8 mouse cellular contexts compared by ENCODE assay signal in the genomic region with DNA sequence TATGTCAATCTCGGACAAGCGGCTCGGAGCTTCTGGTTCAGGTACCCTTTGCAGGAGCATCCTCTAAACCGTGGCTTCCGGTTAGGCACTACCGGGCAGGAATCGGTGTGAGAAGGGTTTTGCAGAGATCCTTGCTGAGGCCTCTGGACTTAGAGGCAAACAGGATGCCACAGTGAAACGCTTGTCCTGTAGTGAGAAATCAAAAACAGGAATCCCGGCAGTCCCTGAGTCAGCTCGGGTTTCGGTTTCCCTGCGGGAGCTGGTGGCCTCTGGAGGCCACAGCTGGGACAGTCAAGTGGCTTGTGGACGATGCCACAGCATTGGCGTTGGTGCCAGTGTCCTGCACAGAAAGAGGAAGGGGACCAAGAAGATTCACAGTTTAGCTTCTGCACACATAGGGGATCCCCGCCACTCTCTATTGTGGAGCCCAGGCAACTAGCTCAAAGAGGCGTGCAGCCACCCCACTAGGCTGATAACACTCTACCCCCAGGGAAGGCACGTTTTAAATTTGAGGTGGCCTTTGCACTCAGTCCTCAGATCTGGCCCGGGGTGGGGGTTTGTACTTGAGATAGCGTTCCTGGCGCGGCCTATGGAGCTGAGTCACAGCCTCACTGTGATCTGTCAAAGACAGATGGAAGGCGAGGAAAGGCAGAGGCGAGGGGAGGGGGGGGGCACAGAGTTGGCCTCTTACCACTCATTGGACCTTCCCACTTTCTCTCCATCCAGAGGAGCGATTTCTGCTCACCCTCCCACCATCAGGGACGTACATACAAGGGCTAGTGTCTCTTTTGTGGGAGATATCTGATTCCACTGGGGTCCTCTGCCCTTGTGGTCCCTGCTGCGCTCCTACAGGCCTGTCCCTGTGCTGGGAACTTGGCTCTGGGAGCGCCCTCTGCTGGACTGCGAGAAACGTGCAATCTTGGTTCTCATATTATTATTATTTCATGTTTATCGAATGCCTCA. TPM values are rescaled to one million over a fixed set of nuclear protein-coding genes. Genes with fewer than 3 reads are reported as not detected.
DNase-seq lines count a peak whose midpoint lies in the region; ATAC-seq and TF ChIP-seq lines count a peak whose summit lies in the region.

No protein-coding gene starts in this region.

- no peaks in the 10 kb centered on the region; the same call in 1 of the 2 replicates for H3K27me3 ChIP-seq in cerebellum, adult 2 months (ENCODE audit: control insufficient read depth, insufficient read depth, low read length)
- H3K27me3 ChIP-seq in hindbrain, embryonic 13.5 days = peaks cover 55% of the 10 kb centered on the region
- peaks cover 43% of the 10 kb centered on the region for H3K27me3 ChIP-seq in megakaryocyte, embryonic 14.5 days (replicated peaks)
- H3K27me3 ChIP-seq in small intestine, adult 2 months (ENCODE audit: control insufficient read depth, insufficient read depth, low read length) = peaks cover 29% of the 10 kb centered on the region

- 0 out of 2 replicates have a peak overlapping the region, but pooled peaks have one; percentile 47 for H3K9ac ChIP-seq in hindbrain, embryonic 13.5 days

- intact Hi-C loops in left cerebral cortex, postnatal 14 days (cut with DNase I) = no loop called here

- no peak for TF ChIP-seq POLR2A in cerebellum, adult 2 months (IDR thresholded peaks at IDR 0.05; ENCODE audit: borderline replicate concordance, insufficient read depth, low read length)
- no peak; the same call in 1 of the 2 replicates for TF ChIP-seq POLR2A in small intestine, adult 2 months (IDR thresholded peaks at IDR 0.05; ENCODE audit: low read depth, low read length)

- 30% methylated on average over 30 of the region's 30 CpGs for WGBS in cerebellum, adult 2 months
- 13% methylated on average over 30 of the region's 30 CpGs for WGBS in hindbrain, embryonic 13.5 days
- WGBS in small intestine, adult 2 months = 9% methylated on average over 30 of the region's 30 CpGs

- DNase-seq in layer of hippocampus, adult 11-12 months (ENCODE audit: low spot score) = peak; percentile 68
- no peak for DNase-seq in layer of hippocampus, adult 9-10 months (ENCODE audit: low spot score)
- peak; percentile 52 to 69 for DNase-seq in cerebellum, adult 2 months
- DNase-seq in forelimb bud, embryonic 11.5 days (ENCODE audit: low read depth, low spot score) = peak; percentile 82
- DNase-seq in left cerebral cortex, postnatal 14 days (ENCODE audit: low spot score in 2 of 2) = peak; percentile 53 to 72

- no peak overlapping the region for H3K27ac ChIP-seq in cerebellum, adult 2 months (ENCODE audit: insufficient read depth, low read length)
- H3K27ac ChIP-seq in hindbrain, embryonic 13.5 days = 0 out of 2 replicates have a peak overlapping the region, but pooled peaks have one; percentile 6
- peak overlapping the region; percentile 80 for H3K27ac ChIP-seq in small intestine, adult 2 months (ENCODE audit: insufficient read depth, low read depth, low read length)

- peak overlapping the region; percentile 19 for H3K4me3 ChIP-seq in cerebellum, adult 2 months (replicated peaks; ENCODE audit: insufficient read depth, low read depth, low read length)
- no peak overlapping the region for H3K4me3 ChIP-seq in hindbrain, embryonic 13.5 days
- peak overlapping the region; percentile 88 for H3K4me3 ChIP-seq in megakaryocyte, embryonic 14.5 days (replicated peaks)
- peak overlapping the region; percentile 59 for H3K4me3 ChIP-seq in small intestine, adult 2 months (ENCODE audit: low read depth, low read length)

- TF ChIP-seq CTCF in cerebellum, adult 2 months (IDR thresholded peaks at IDR 0.05; ENCODE audit: borderline replicate concordance, insufficient read depth, low read depth, low read length) = peak; percentile 79
- peak; percentile 93; the same call in 1 of the 2 replicates for TF ChIP-seq CTCF in small intestine, adult 2 months (IDR thresholded peaks at IDR 0.05; ENCODE audit: extremely low read depth, insufficient read length, insufficient replicate concordance, low read depth, low read length)

- H3K4me1 ChIP-seq in cerebellum, adult 2 months (ENCODE audit: control insufficient read depth, insufficient read depth, low read length) = peaks cover 10% of the 10 kb centered on the region; the same call in 1 of the 2 replicates
- peaks cover 42% of the 10 kb centered on the region for H3K4me1 ChIP-seq in hindbrain, embryonic 13.5 days (replicated peaks)
- H3K4me1 ChIP-seq in megakaryocyte, embryonic 14.5 days = peaks cover 78% of the 10 kb centered on the region
- peaks cover 22% of the 10 kb centered on the region for H3K4me1 ChIP-seq in small intestine, adult 2 months (ENCODE audit: control insufficient read depth, insufficient read depth, insufficient read length, low read length)

- H3K9me3 ChIP-seq in hindbrain, embryonic 13.5 days = no peaks in the 10 kb centered on the region
- H3K9me3 ChIP-seq in megakaryocyte, embryonic 14.5 days = no peaks in the 10 kb centered on the region

- H3K4me2 ChIP-seq in hindbrain, embryonic 13.5 days = peak overlapping the region; percentile 13

- no peak for ATAC-seq in hindbrain, embryonic 13.5 days (ENCODE audit: low FRiP score)

- H3K36me3 ChIP-seq in hindbrain, embryonic 13.5 days = no peaks in the 10 kb centered on the region
- no peaks in the 10 kb centered on the region for H3K36me3 ChIP-seq in megakaryocyte, embryonic 14.5 days (replicated peaks; ENCODE audit: low read length)
- no peaks in the 10 kb centered on the region for H3K36me3 ChIP-seq in small intestine, adult 2 months (ENCODE audit: control insufficient read depth, insufficient read depth, low read length)

RNA-seq across cellular contexts. Expression of a gene that starts 2.9 kb away (rescaled TPM):
- 51.2 and 57.4 TPM in 2 replicates for polyA plus RNA-seq in cerebellum, adult 2 months (2012; rRNA removed)
- 17.6 and 18.8 TPM in 2 replicates for polyA plus RNA-seq in hindbrain, embryonic 13.5 days (2015; fragmentation: Nextera tagmentation; extraction: Ambion mirVana)
- total RNA-seq in left cerebral cortex, postnatal 14 days (2021) = 10 to 100 TPM; 76.2 to 79.6 TPM
- polyA plus RNA-seq in megakaryocyte, embryonic 14.5 days (2012; ENCODE audit: insufficient read depth, low replicate concordance) = 8.2 and 26.2 TPM in 2 replicates
- 5.1 and 7.1 TPM in 2 replicates for polyA plus RNA-seq in small intestine, adult 2 months (2012; rRNA removed)

RNA-seq across cellular contexts. Expression of a gene that starts 18.7 kb away (rescaled TPM):
- 189 and 202 TPM in 2 replicates for polyA plus RNA-seq in cerebellum, adult 2 months (2012; rRNA removed)
- 221 and 223 TPM in 2 replicates for polyA plus RNA-seq in hindbrain, embryonic 13.5 days (2015; fragmentation: Nextera tagmentation; extraction: Ambion mirVana)
- total RNA-seq in left cerebral cortex, postnatal 14 days (2021) = 100 to 1,000 TPM; 128 to 131 TPM
- 62.5 and 150 TPM in 2 replicates for polyA plus RNA-seq in megakaryocyte, embryonic 14.5 days (2012; ENCODE audit: insufficient read depth, low replicate concordance)
- 14.4 and 24.9 TPM in 2 replicates for polyA plus RNA-seq in small intestine, adult 2 months (2012; rRNA removed)

RNA-seq across cellular contexts. Expression of a gene that starts 37.4 kb away (rescaled TPM):
- 17.2 and 17.9 TPM in 2 replicates for polyA plus RNA-seq in cerebellum, adult 2 months (2012; rRNA removed)
- 12.4 and 12.8 TPM in 2 replicates for polyA plus RNA-seq in hindbrain, embryonic 13.5 days (2015; fragmentation: Nextera tagmentation; extraction: Ambion mirVana)
- total RNA-seq in left cerebral cortex, postnatal 14 days (2021) = 10 to 100 TPM; 11.7 to 12.0 TPM
- polyA plus RNA-seq in megakaryocyte, embryonic 14.5 days (2012; ENCODE audit: insufficient read depth, low replicate concordance) = 15.5 and 17.9 TPM in 2 replicates
- 16.3 and 31.2 TPM in 2 replicates for polyA plus RNA-seq in small intestine, adult 2 months (2012; rRNA removed)
